Mouse (Mus musculus) MEL (cell line): ENCODE data around the gene Phxr2. TPM values are rescaled to one million over a fixed set of nuclear protein-coding genes. Genes with fewer than 3 reads are reported as not detected.

ENCODE experiments used
- DNase-seq: peaks from one replicate; pipeline ENCODE4 v3.0.0; 2011; ENCODE audit warnings: low read depth, low spot score
- H3K27ac ChIP-seq: 2 replicates; pipeline ENCODE4 v1.5.1; 2012; ENCODE audit warnings: low read depth, mild to moderate bottlenecking, control low read depth, low read length, moderate library complexity; ENCODE audit not compliant: control insufficient read depth
- H3K27me3 ChIP-seq, 2 experiments: fragments of 150-350 bp in 1 of 2; sonication (generic) in 1 of 2; 2 replicates each; pipeline ENCODE4 v1.6.1; 2012; ENCODE audit warnings: low read length in 2 of 2, mild to moderate bottlenecking in 2 of 2, improper control_type of control experiment in 1 of 2, moderate library complexity in 1 of 2; ENCODE audit not compliant: insufficient read depth in 2 of 2, control insufficient read depth in 1 of 2
- H3K36me3 ChIP-seq, 2 experiments: 2 replicates each; pipeline ENCODE4 v1.6.1; 2012 to 2014; ENCODE audit warnings: low read length in 2 of 2, improper control_type of control experiment in 1 of 2, inconsistent platforms in 1 of 2, mild to moderate bottlenecking in 1 of 2; ENCODE audit not compliant: insufficient read depth in 2 of 2, control insufficient read depth in 1 of 2
- H3K4me1 ChIP-seq, 2 experiments: fragments of 150-350 bp in 1 of 2; sonication (generic) in 1 of 2; 2 replicates each; pipeline ENCODE4 v1.6.1; 2012; ENCODE audit warnings: low read length in 2 of 2, improper control_type of control experiment in 1 of 2, mild to moderate bottlenecking in 1 of 2; ENCODE audit not compliant: insufficient read depth in 2 of 2, control insufficient read depth in 1 of 2
- H3K4me3 ChIP-seq, 2 experiments: fragments of 150-350 bp in 1 of 2; sonication (generic) in 1 of 2; 2 replicates each; pipeline ENCODE4 v1.5.1; 2012; ENCODE audit warnings: low read depth in 2 of 2, low read length in 2 of 2, mild to moderate bottlenecking in 2 of 2, moderate library complexity in 2 of 2, control low read depth in 1 of 2, improper control_type of control experiment in 1 of 2; ENCODE audit not compliant: control insufficient read depth in 1 of 2, insufficient read depth in 1 of 2
- H3K79me2 ChIP-seq: 2 replicates; pipeline ENCODE4 v1.6.1; 2012; ENCODE audit warnings: mild to moderate bottlenecking, low read length, moderate library complexity; ENCODE audit not compliant: control insufficient read depth, poor library complexity, insufficient read depth
- H3K9ac ChIP-seq: 2 replicates; pipeline ENCODE4 v1.6.1; 2012; ENCODE audit warnings: low read depth, mild to moderate bottlenecking, control low read depth, low read length, moderate library complexity; ENCODE audit not compliant: control insufficient read depth, poor library complexity, severe bottlenecking
- H3K9me3 ChIP-seq: fragments of 150-350 bp; sonication (generic); replicated peaks from 2 replicates; pipeline ENCODE4 v1.6.1; 2012; ENCODE audit warnings: mild to moderate bottlenecking, low read length, improper control_type of control experiment, moderate library complexity; ENCODE audit not compliant: insufficient read depth
- CTCF ChIP-seq, 3 experiments: IDR thresholded peaks in 2 of 3; conservative IDR thresholded peaks in 1 of 3; 2 replicates each; pipeline ENCODE4 v1.5.1; 2011 to 2012; ENCODE audit warnings: low read length in 3 of 3, low read depth in 2 of 3, mild to moderate bottlenecking in 2 of 3, improper control_type of control experiment in 1 of 3, inconsistent platforms in 1 of 3, mixed read lengths in 1 of 3, moderate library complexity in 1 of 3; ENCODE audit not compliant: control insufficient read depth in 1 of 3, insufficient read depth in 1 of 3, poor library complexity in 1 of 3, severe bottlenecking in 1 of 3
- E2F4 ChIP-seq: IDR thresholded peaks from 2 replicates; pipeline ENCODE4 v1.6.1; 2011; ENCODE audit warnings: low read depth, low read length, improper control_type of control experiment, borderline replicate concordance
- ELF1 ChIP-seq: IDR thresholded peaks from 2 replicates; pipeline ENCODE4 v1.6.1; 2014; ENCODE audit warnings: low read depth, mild to moderate bottlenecking, inconsistent platforms, low read length, improper control_type of control experiment, moderate library complexity
- EP300 ChIP-seq, 2 experiments: IDR thresholded peaks; 2 replicates each; pipeline ENCODE4 v1.6.1; 2011; ENCODE audit warnings: improper control_type of control experiment in 2 of 2, low read length in 2 of 2, low read depth in 1 of 2, mild to moderate bottlenecking in 1 of 2
- ETS1 ChIP-seq: IDR thresholded peaks from 2 replicates; pipeline ENCODE4 v1.6.1; 2012; ENCODE audit warnings: low read depth, mild to moderate bottlenecking, inconsistent platforms, low read length, improper control_type of control experiment, moderate library complexity
- GABPA ChIP-seq: IDR thresholded peaks from 2 replicates; pipeline ENCODE4 v1.6.1; 2012; ENCODE audit warnings: low read depth, mild to moderate bottlenecking, inconsistent platforms, low read length, improper control_type of control experiment, moderate library complexity
- GATA1 ChIP-seq: IDR thresholded peaks from 2 replicates; pipeline ENCODE4 v1.6.1; 2011; ENCODE audit warnings: low read depth, low read length, improper control_type of control experiment
- HCFC1 ChIP-seq: IDR thresholded peaks from 2 replicates; pipeline ENCODE4 v1.6.1; 2012; ENCODE audit warnings: low read depth, mild to moderate bottlenecking, inconsistent platforms, low read length, improper control_type of control experiment, moderate library complexity
- MAX ChIP-seq: IDR thresholded peaks from 2 replicates; pipeline ENCODE4 v1.6.1; 2011; ENCODE audit warnings: low read length, improper control_type of control experiment
- MXI1 ChIP-seq: IDR thresholded peaks from 2 replicates; pipeline ENCODE4 v1.6.1; 2011; ENCODE audit warnings: mild to moderate bottlenecking, low read depth, low read length, improper control_type of control experiment
- MYB ChIP-seq: IDR thresholded peaks from 2 replicates; pipeline ENCODE4 v1.6.1; 2011; ENCODE audit warnings: mild to moderate bottlenecking, low read depth, low read length, improper control_type of control experiment
- NRF1 ChIP-seq: IDR thresholded peaks from 2 replicates; pipeline ENCODE4 v1.6.1; 2014; ENCODE audit warnings: low read depth, mild to moderate bottlenecking, inconsistent platforms, low read length, improper control_type of control experiment, moderate library complexity; ENCODE audit not compliant: poor library complexity, insufficient read depth, severe bottlenecking
- POLR2A ChIP-seq, 2 experiments: IDR thresholded peaks; 2 replicates each; pipeline ENCODE4 v1.6.1; 2011 to 2012; ENCODE audit warnings: low read length in 2 of 2, mild to moderate bottlenecking in 2 of 2, control low read depth in 1 of 2, improper control_type of control experiment in 1 of 2, low read depth in 1 of 2, moderate library complexity in 1 of 2; ENCODE audit not compliant: control insufficient read depth in 1 of 2, insufficient read depth in 1 of 2, poor library complexity in 1 of 2
- RAD21 ChIP-seq: IDR thresholded peaks from 2 replicates; pipeline ENCODE4 v1.6.1; 2011; ENCODE audit warnings: mild to moderate bottlenecking, low read depth, low read length, improper control_type of control experiment
- RCOR1 ChIP-seq: IDR thresholded peaks from 2 replicates; pipeline ENCODE4 v1.6.1; 2012; ENCODE audit warnings: low read depth, mild to moderate bottlenecking, inconsistent platforms, low read length, improper control_type of control experiment
- SIN3A ChIP-seq: IDR thresholded peaks from 2 replicates; pipeline ENCODE4 v1.6.1; 2012; ENCODE audit warnings: low read length, improper control_type of control experiment, inconsistent platforms
- SMC3 ChIP-seq: IDR thresholded peaks from 2 replicates; pipeline ENCODE4 v1.6.1; 2011; ENCODE audit warnings: low read depth, low read length, improper control_type of control experiment
- TBP ChIP-seq: IDR thresholded peaks from 2 replicates; pipeline ENCODE4 v1.8.0; 2011; ENCODE audit warnings: low read depth, low read length, improper control_type of control experiment
- TCF12 ChIP-seq: IDR thresholded peaks from 2 replicates; pipeline ENCODE4 v1.6.1; 2014; ENCODE audit warnings: low read depth, mild to moderate bottlenecking, inconsistent platforms, low read length, improper control_type of control experiment, moderate library complexity
- ZC3H11A ChIP-seq: IDR thresholded peaks from 2 replicates; pipeline ENCODE4 v1.6.1; 2012; ENCODE audit warnings: low read depth, mild to moderate bottlenecking, inconsistent platforms, low read length, improper control_type of control experiment
- ZMIZ1 ChIP-seq: IDR thresholded peaks from 2 replicates; pipeline ENCODE4 v1.6.1; 2012; ENCODE audit warnings: low read depth, mild to moderate bottlenecking, inconsistent platforms, low read length, improper control_type of control experiment, moderate library complexity
- ZNF384 ChIP-seq: IDR thresholded peaks from 2 replicates; pipeline ENCODE4 v1.6.1; 2012; ENCODE audit warnings: low read depth, mild to moderate bottlenecking, inconsistent platforms, low read length, improper control_type of control experiment
- polyA plus RNA-seq, 2 experiments: library from polyadenylated mRNA; stranded (reverse) in 1 of 2; unstranded in 1 of 2; fragments of >175 nt in 1 of 2; fragments of >200 nt in 1 of 2; gene quantifications; 2 replicates each; pipeline versions ENCODE4 v1.2.1 to v1.2.4; 2012; ENCODE audit warnings: low replicate concordance in 2 of 2, low read depth in 1 of 2; ENCODE audit not compliant: insufficient read length in 2 of 2, insufficient read depth in 1 of 2, missing spikeins in 1 of 2
- total RNA-seq: library from RNA; depleted of rRNA; stranded (reverse); fragments of 300-350 nt; gene quantifications from 2 replicates; pipeline ENCODE4 v1.2.3, GENCODE M21; 2012

The Phxr2 gene
- total and polyA plus RNA-seq, 3 experiments, result not detected

DNA sequence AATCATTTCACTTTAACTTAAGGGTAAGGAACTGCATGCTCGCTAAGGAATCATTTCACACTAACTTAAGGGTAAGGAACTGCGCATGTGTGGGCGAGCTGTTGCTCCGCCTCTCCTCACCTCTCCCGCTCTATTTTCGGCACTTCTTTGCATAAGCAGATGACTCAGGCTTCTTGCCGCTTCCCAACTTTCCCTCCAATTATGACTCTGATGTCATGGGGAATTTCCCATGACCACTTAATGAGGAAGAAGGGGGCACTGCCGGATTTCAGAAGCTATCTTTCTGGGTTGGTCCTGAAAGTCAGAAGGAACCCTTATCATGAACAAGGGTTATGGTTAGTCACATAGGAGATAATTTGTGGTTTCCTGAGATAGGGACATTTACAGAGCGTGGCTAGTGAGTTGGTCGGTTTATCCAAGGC is 44.5 kb downstream of the Phxr2 start:
- Histone ChIP-seq H3K4me1 (peaks cover 0 to 11% of the 10 kb centered on the region in 2 experiments; a peak in 2 of 4 replicates), H3K79me2 (no peaks in the 10 kb centered on the region), H3K4me3 (0 out of 4 replicates have a peak overlapping the region, but pooled peaks of 1 of the 2 experiments have one; percentile 2), H3K9ac (no peak overlapping the region), H3K27ac (no peak overlapping the region; the same call in 1 of the 2 replicates), H3K9me3 (no peaks in the 10 kb centered on the region), H3K36me3 (peaks cover 0 to 11% of the 10 kb centered on the region in 2 experiments; a peak in 2 of 4 replicates), H3K27me3 (no peaks in the 10 kb centered on the region)
- DNase-seq, result peak; percentile 83
- TF ChIP-seq SIN3A, result peak; percentile 37; the same call in 1 of the 2 replicates
- TF ChIP-seq ZMIZ1, result no peak
- TF ChIP-seq CTCF (IDR thresholded peaks at IDR 0.05 in 2 of 3, conservative IDR thresholded peaks at IDR 0.05 in 1 of 3; ENCODE audit: control insufficient read depth in 1 of 3, insufficient read depth in 1 of 3, low read depth in 2 of 3, low read length in 3 of 3, poor library complexity in 1 of 3, severe bottlenecking in 1 of 3), result no peak
- 0 out of 2 replicates have a peak, but pooled peaks have one; percentile 8 for TF ChIP-seq ELF1
- TF ChIP-seq HCFC1, result no peak
- no peak for TF ChIP-seq E2F4
- peak; percentile 69 for TF ChIP-seq NRF1
- TF ChIP-seq MXI1, result no peak
- TF ChIP-seq EP300 (IDR thresholded peaks at IDR 0.05; ENCODE audit: low read depth in 1 of 2, low read length in 2 of 2), result peak; percentile 80 to 83
- peak; percentile 77 for TF ChIP-seq RCOR1
- TF ChIP-seq RAD21, result no peak
- TF ChIP-seq TBP, result no peak
- peak; percentile 94 for TF ChIP-seq GATA1
- no peak for TF ChIP-seq POLR2A (IDR thresholded peaks at IDR 0.05; ENCODE audit: control insufficient read depth in 1 of 2, insufficient read depth in 1 of 2, low read depth in 1 of 2, low read length in 2 of 2, poor library complexity in 1 of 2)
- TF ChIP-seq TCF12, result peak; percentile 71
- TF ChIP-seq MYB, result no peak
- 0 out of 2 replicates have a peak, but pooled peaks have one; percentile 40 for TF ChIP-seq MAX
- TF ChIP-seq ZNF384, result no peak
- TF ChIP-seq ETS1, result peak; percentile 64
- TF ChIP-seq SMC3, result no peak

DNA sequence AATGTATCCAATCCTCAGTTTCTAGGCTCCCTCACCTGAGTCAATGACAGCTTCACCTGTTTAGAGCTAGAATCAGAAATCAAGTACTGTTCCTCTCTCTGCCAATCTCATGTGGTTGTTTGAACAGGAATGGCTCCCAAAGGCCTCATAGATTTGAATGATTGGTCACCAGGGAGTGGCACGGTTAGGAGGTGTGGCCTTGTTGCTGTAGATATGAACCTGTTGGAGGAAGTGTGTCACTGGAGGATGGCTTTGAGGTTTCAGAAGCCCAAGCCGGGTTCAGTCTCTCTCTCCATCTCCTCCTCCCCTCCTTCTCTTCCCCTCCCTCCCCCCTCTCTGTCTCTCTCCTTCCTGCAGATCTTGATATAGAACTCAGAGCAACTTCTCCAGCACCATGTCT is 47.5 kb downstream of the Phxr2 start:
- H3K36me3 ChIP-seq, result peaks cover 0 to 11% of the 10 kb centered on the region in 2 experiments; a peak in 2 of 4 replicates
- DNase-seq, result peak; percentile 40
- peaks cover 0 to 11% of the 10 kb centered on the region in 2 experiments; a peak in 2 of 4 replicates for H3K4me1 ChIP-seq
- no peak overlapping the region for H3K4me3 ChIP-seq
- H3K27me3 ChIP-seq, result no peaks in the 10 kb centered on the region
- no peak overlapping the region for H3K9ac ChIP-seq
- no peak overlapping the region for H3K27ac ChIP-seq
- no peaks in the 10 kb centered on the region for H3K9me3 ChIP-seq
- TF ChIP-seq TBP, result no peak
- no peak for TF ChIP-seq GABPA
- TF ChIP-seq MXI1, result no peak
- no peak for TF ChIP-seq ZC3H11A
- no peaks in the 10 kb centered on the region for H3K79me2 ChIP-seq
